Mouse (Mus musculus): ENCODE results near the gene Zfp459. TPM values are rescaled to one million over a fixed set of nuclear protein-coding genes. Genes with fewer than 3 reads are reported as not detected.
A peak's percentile ranks its signal among the peaks of the same experiment; 100 is the strongest.

Gene Zfp459
- polyA plus RNA-seq, 1 experiment from 2014 or later: 1.2 TPM

DNA sequence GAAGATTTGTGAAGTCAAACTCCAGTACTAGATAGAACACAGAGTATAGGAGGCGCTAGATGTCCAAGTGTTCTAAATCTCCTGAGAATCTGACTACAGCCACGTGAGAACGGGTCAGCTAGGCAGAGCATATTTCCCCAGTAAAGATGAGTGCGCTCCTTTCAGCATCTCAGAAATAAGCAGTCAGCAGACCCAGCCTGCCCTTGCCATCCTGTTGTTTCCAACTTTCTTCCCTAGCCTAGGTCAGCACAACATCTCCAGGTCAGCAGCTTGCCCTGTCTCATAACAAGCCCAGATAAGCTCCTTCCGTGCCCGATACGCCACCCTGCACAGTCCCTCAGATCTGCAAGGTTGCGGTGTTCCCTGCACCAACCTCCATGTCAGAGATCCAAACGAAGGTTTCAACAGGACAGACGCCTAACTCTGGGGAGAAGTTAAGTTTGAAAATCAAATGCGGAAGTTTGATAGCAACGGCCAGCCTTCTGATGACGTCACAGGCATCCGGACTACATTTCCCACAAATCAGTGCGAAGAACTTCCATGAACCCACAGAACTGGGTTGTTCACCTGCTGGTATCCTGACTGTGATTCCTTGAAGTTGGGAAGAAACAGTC lies 61.0 kb downstream of the Zfp459 start, which contains the start of the genes Gm28044 and Zfp953:
Gene Gm28044 (minus strand): TSS at position 406 of the 614 bp plus-strand sequence.
Gene Zfp953 (minus strand): TSS at position 475 of the 614 bp plus-strand sequence.
- no peaks in the 10 kb centered on the region for H3K4me1 ChIP-seq (ENCODE audit: insufficient read depth)
- peak within 1 kb of the TSS; percentile 64 for H3K4me2 ChIP-seq
- H3K27ac ChIP-seq (ENCODE audit: low read depth): peak within 1 kb of the TSS; percentile 69
- ATAC-seq (ENCODE audit: insufficient read depth): peak; percentile 92
- H3K36me3 ChIP-seq (ENCODE audit: insufficient read depth): no peaks in the 10 kb centered on the region
- H3K9ac ChIP-seq: peak within 1 kb of the TSS; percentile 71
- H3K9me3 ChIP-seq (ENCODE audit: low read depth, low read length): no peaks in the 10 kb centered on the region
- peak within 1 kb of the TSS; percentile 78 for H3K4me3 ChIP-seq (ENCODE audit: low read depth, low read length)
- DNase-seq: peak; percentile 96
- peak; percentile 33 for TF ChIP-seq CTCF (IDR thresholded peaks at IDR 0.05; ENCODE audit: low read depth)
- H3K27me3 ChIP-seq (ENCODE audit: insufficient read depth, low read length): no peaks in the 10 kb centered on the region
- under 1% methylated on average over 15 of the region's 15 CpGs for WGBS

Other genes with a start within 250 kb of the Zfp459 start
- 5.1 and 7.3 TPM in 2 replicates for gene Rsl1, start 248.2 kb downstream of the Zfp459 start, polyA plus RNA-seq (2014; fragmentation: Nextera tagmentation; extraction: Ambion mirVana)
- gene Zfp455, start 226.9 kb downstream of the Zfp459 start, polyA plus RNA-seq (2014; fragmentation: Nextera tagmentation; extraction: Ambion mirVana): 0.83 and 1.3 TPM in 2 replicates
- 1.7 TPM in 2 replicates for gene Zfp458, start 143.0 kb downstream of the Zfp459 start, polyA plus RNA-seq (2014; fragmentation: Nextera tagmentation; extraction: Ambion mirVana)
- gene Zfp457, start 114.9 kb downstream of the Zfp459 start, polyA plus RNA-seq (2014; fragmentation: Nextera tagmentation; extraction: Ambion mirVana): 0.42 TPM in 1 of 2 replicates, not detected in the other
- 2.9 and 3.1 TPM in 2 replicates for gene Zfp595, start 88.8 kb downstream of the Zfp459 start, polyA plus RNA-seq (2014; fragmentation: Nextera tagmentation; extraction: Ambion mirVana)
- 0.67 TPM in 1 of 2 replicates, not detected in the other for gene Gm28044, start 60.9 kb downstream of the Zfp459 start, polyA plus RNA-seq (2014; fragmentation: Nextera tagmentation; extraction: Ambion mirVana)
- gene Zfp953, start 60.8 kb downstream of the Zfp459 start, polyA plus RNA-seq (2014; fragmentation: Nextera tagmentation; extraction: Ambion mirVana): 1.3 and 1.6 TPM in 2 replicates
- 0.28 and 0.37 TPM in 2 replicates for gene Gm28041, start 45.7 kb downstream of the Zfp459 start, polyA plus RNA-seq (2014; fragmentation: Nextera tagmentation; extraction: Ambion mirVana)
- gene Zfp456, start 45.6 kb downstream of the Zfp459 start, polyA plus RNA-seq (2014; fragmentation: Nextera tagmentation; extraction: Ambion mirVana): 1.8 and 2.2 TPM in 2 replicates
- gene Zfp429, start 21.6 kb downstream of the Zfp459 start, polyA plus RNA-seq (2014; fragmentation: Nextera tagmentation; extraction: Ambion mirVana): 5.8 and 6.6 TPM in 2 replicates
- gene Zfp874a, start 30.2 kb upstream of the Zfp459 start, polyA plus RNA-seq (2014; fragmentation: Nextera tagmentation; extraction: Ambion mirVana): 10.1 and 11.5 TPM in 2 replicates
- gene Zfp874b, start 62.8 kb upstream of the Zfp459 start, polyA plus RNA-seq (2014; fragmentation: Nextera tagmentation; extraction: Ambion mirVana): 2.4 and 2.8 TPM in 2 replicates
- 12.7 and 13.1 TPM in 2 replicates for gene Zfp58, start 79.1 kb upstream of the Zfp459 start, polyA plus RNA-seq (2014; fragmentation: Nextera tagmentation; extraction: Ambion mirVana)
- 0.30 TPM in 1 of 2 replicates, not detected in the other for gene Gm26965, start 104.7 kb upstream of the Zfp459 start, polyA plus RNA-seq (2014; fragmentation: Nextera tagmentation; extraction: Ambion mirVana)
- 20.5 and 24.3 TPM in 2 replicates for gene Zfp87, start 104.8 kb upstream of the Zfp459 start, polyA plus RNA-seq (2014; fragmentation: Nextera tagmentation; extraction: Ambion mirVana)
- gene Zfp748, start 132.4 kb upstream of the Zfp459 start, polyA plus RNA-seq (2014; fragmentation: Nextera tagmentation; extraction: Ambion mirVana): 16.0 and 16.5 TPM in 2 replicates
- 4.4 and 4.7 TPM in 2 replicates for gene Zfp729b, start 188.3 kb upstream of the Zfp459 start, polyA plus RNA-seq (2014; fragmentation: Nextera tagmentation; extraction: Ambion mirVana)
- not detected in 2 replicates for gene Gm49345, start 216.4 kb upstream of the Zfp459 start, polyA plus RNA-seq (2014; fragmentation: Nextera tagmentation; extraction: Ambion mirVana)
- 3.6 and 4.6 TPM in 2 replicates for gene Zfp729a, start 216.4 kb upstream of the Zfp459 start, polyA plus RNA-seq (2014; fragmentation: Nextera tagmentation; extraction: Ambion mirVana)

Measured in lung, embryonic 14.5 days (tissue).